Mouse (Mus musculus): Measurements from ENCODE around the gene Ranbp3.

The Ranbp3 gene

GRCm38 (mm10) chr17:56723419-56724161 is 50.5 kb downstream of the Ranbp3 start:
- no peak for DNase-seq (ENCODE audit: low spot score in 2 of 2)

- no peak for DNase-seq (ENCODE audit: low spot score in 2 of 2)
Observed at GRCm38 (mm10) chr17:56727029-56727649, 54.0 kb downstream of the Ranbp3 start.

GRCm38 (mm10) chr17:56727659-56728058 is 54.6 kb downstream of the Ranbp3 start:
- no peak for DNase-seq (ENCODE audit: low spot score in 2 of 2)

GRCm38 (mm10) chr17:56728117-56728516 is 55.0 kb downstream of the Ranbp3 start:
- DNase-seq (ENCODE audit: low spot score in 2 of 2), result no peak

GRCm38 (mm10) chr17:56729151-56729550 is 56.1 kb downstream of the Ranbp3 start:
- no peak for DNase-seq (ENCODE audit: low spot score in 2 of 2)

GRCm38 (mm10) chr17:56729656-56730055 is 56.6 kb downstream of the Ranbp3 start:
- DNase-seq (ENCODE audit: low spot score in 2 of 2), result no peak

GRCm38 (mm10) chr17:56736534-56736933 is 63.4 kb downstream of the Ranbp3 start:
- DNase-seq (ENCODE audit: low spot score in 2 of 2), result no peak

- no peak for DNase-seq (ENCODE audit: low spot score in 2 of 2)
Observed at GRCm38 (mm10) chr17:56738221-56738620, 65.1 kb downstream of the Ranbp3 start.

GRCm38 (mm10) chr17:56740118-56740787 is 67.2 kb downstream of the Ranbp3 start:
- no peak for DNase-seq (ENCODE audit: low spot score in 2 of 2)

GRCm38 (mm10) chr17:56740788-56741160 is 67.7 kb downstream of the Ranbp3 start:
- DNase-seq (ENCODE audit: low spot score in 2 of 2), result no peak

- DNase-seq (ENCODE audit: low spot score in 2 of 2), result no peak
Observed at GRCm38 (mm10) chr17:56744173-56744572, 71.1 kb downstream of the Ranbp3 start.

GRCm38 (mm10) chr17:56751404-56752072 is 78.4 kb downstream of the Ranbp3 start:
- peak in 1 of 2 experiments; percentile 49 for DNase-seq (ENCODE audit: low spot score in 2 of 2)

GRCm38 (mm10) chr17:56753452-56753851 is 80.4 kb downstream of the Ranbp3 start:
- no peak for DNase-seq (ENCODE audit: low spot score in 2 of 2)

- no peak for DNase-seq (ENCODE audit: low spot score in 2 of 2)
Observed at GRCm38 (mm10) chr17:56754271-56755185, 81.4 kb downstream of the Ranbp3 start.

GRCm38 (mm10) chr17:56756703-56757399 is 83.8 kb downstream of the Ranbp3 start:
- DNase-seq (ENCODE audit: low spot score in 2 of 2), result no peak

GRCm38 (mm10) chr17:56757416-56758123 is 84.5 kb downstream of the Ranbp3 start, which contains the start of gene Nrtn:
TSS of gene Nrtn (minus strand) at chr17:56757530.
- DNase-seq (ENCODE audit: low spot score in 2 of 2), result peak in 1 of 2 experiments; percentile 49

- DNase-seq (ENCODE audit: low spot score in 2 of 2), result peak in 1 of 2 experiments; percentile 63
Observed at GRCm38 (mm10) chr17:56758132-56758531, 85.0 kb downstream of the Ranbp3 start.

GRCm38 (mm10) chr17:56759261-56759660 is 86.2 kb downstream of the Ranbp3 start:
- DNase-seq (ENCODE audit: low spot score in 2 of 2), result no peak

GRCm38 (mm10) chr17:56761077-56761476 is 88.0 kb downstream of the Ranbp3 start:
- no peak for DNase-seq (ENCODE audit: low spot score in 2 of 2)
